Mouse (Mus musculus) cerebellum, postnatal 36 days (tissue): ENCODE data around the gene Gm13693.
"Not testable (repeated sequence)": the region's sequence is repeated elsewhere in the genome, so short reads cannot be mapped to it uniquely, and the experiment has no call there.

Source experiments
- DNase-seq, 2 experiments: peaks; one replicate each; pipeline ENCODE4 v3.0.0; 2021 to 2022; ENCODE audit warnings: mixed read lengths in 2 of 2

Gm13693 gene

DNA sequence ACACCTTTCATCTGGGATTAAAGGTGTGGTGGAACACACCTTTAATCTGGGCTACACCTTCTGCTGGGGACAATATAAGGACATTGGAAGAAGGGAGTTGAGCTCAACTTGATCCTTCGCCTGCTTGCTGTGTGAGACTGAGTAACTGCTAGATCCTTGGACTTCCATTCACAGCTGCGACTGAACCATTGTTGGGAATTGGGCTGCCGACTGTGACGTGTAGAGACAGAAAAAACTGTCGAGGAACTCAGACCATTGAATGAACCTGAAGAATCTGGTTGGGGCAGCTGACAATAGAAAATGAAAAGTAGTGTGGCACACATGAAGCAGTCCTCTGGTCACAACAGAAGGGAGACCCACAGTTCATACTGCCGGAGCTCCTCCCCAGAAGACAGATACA is at the start of gene Gm13693:
Gene Gm13693 (plus strand): TSS at position 301 of the 400 bp plus-strand sequence.
- DNase-seq = not testable (repeated sequence)

DNA sequence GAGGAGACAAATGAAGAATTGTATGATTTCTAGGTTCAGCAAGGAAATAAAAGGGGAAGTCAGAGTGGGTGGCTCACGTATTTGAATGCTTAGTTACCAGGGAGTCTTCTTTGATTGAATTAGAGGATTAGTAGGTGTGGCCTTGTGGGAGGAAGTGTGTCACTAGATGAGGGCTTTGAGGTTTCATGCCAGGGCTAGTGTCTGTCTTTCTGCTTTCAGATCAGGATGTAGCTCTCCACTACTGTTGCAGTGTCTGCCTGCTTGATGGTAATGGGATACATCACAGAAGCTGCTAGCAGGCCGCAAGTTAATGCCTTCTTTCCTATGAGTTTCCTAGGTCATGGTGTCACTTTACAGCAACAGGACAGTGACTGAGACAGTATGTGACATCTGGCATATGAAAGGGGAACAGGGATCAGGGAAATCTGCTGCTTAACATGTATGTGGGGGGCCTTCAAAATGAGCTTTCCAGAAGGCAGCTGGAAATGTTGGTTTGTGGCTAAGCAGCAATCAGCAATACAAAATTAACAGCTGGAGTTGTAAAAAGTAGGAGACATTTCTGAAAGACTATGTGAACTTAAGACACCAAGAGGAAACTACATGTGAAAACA is 31.7 kb upstream of the Gm13693 start:
- no peak for DNase-seq

DNA sequence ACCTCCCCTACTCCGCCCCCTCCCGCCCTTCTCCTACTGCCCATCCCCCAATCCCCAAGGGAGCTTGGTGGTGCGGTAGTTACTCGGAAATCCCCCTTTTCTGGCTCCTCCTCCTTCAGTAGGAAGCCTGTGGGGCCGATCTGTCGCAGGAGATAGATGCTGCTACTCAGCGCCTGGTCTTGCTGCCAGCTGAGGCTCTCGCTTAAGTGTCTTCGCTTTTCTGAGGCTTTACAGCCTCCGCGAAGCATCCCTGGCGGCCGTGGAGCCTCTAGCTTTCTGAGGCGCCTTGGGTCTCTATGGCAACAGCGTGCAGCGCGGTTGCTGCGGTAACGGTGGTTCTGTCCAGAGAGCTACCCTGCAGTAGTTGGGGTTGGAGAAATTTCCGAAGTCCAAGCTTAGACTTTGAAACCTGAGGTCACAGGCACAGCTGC is 20.4 kb upstream of the Gm13693 start, which contains the start of gene Zswim2:
Gene Zswim2 (minus strand): TSS at position 298 of the 431 bp plus-strand sequence.
- DNase-seq = peak; percentile 58 to 59

DNA sequence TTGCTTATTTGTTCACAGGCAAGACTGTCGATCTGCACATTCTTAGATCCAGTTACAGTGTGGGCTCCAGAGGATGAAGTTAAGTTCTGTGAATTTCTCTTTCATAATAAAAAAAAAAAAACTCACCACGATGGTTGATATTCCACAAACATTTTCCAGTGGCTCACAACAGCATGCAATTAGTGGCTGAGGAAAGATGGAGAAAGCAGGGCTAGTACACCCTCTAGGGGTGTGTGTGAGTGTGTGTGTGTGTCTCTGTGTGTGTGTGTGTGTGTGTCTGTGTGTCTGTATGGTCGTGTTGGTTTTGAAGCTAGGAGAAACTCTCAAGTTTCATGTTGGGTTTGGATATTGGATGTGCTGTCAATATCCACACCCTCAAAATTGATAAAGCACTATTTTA is 19.9 kb upstream of the Gm13693 start:
- no peak for DNase-seq

DNA sequence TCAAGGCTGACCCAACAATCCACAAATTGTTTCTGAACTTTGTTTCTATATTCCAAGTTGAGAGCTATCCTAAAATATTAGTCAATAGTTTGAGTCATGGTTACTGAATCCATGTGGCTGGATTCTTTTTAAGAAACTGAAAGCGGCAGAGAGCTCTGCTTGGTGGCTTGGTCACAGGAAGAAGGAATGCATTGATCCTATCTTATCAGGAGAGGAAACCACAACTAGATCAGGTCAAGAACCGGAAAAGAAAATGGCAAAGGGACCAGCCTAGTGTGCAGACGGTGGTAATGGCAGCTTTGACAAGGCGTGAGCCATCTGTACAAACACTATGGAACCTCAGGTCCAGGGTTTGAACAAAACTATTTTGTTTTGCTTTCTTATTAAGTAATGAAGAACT is 19.5 kb upstream of the Gm13693 start:
- no peak for DNase-seq

DNA sequence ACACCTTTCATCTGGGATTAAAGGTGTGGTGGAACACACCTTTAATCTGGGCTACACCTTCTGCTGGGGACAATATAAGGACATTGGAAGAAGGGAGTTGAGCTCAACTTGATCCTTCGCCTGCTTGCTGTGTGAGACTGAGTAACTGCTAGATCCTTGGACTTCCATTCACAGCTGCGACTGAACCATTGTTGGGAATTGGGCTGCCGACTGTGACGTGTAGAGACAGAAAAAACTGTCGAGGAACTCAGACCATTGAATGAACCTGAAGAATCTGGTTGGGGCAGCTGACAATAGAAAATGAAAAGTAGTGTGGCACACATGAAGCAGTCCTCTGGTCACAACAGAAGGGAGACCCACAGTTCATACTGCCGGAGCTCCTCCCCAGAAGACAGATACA is 5.9 kb upstream of the Gm13693 start, which contains the start of gene Gm13698:
Gene Gm13698 (plus strand): TSS at position 301 of the 400 bp plus-strand sequence.
- DNase-seq = not testable (repeated sequence)

DNA sequence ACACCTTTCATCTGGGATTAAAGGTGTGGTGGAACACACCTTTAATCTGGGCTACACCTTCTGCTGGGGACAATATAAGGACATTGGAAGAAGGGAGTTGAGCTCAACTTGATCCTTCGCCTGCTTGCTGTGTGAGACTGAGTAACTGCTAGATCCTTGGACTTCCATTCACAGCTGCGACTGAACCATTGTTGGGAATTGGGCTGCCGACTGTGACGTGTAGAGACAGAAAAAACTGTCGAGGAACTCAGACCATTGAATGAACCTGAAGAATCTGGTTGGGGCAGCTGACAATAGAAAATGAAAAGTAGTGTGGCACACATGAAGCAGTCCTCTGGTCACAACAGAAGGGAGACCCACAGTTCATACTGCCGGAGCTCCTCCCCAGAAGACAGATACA is 5.7 kb downstream of the Gm13693 start, which contains the start of gene Gm13695:
Gene Gm13695 (plus strand): TSS at position 301 of the 400 bp plus-strand sequence.
- DNase-seq = not testable (repeated sequence)

DNA sequence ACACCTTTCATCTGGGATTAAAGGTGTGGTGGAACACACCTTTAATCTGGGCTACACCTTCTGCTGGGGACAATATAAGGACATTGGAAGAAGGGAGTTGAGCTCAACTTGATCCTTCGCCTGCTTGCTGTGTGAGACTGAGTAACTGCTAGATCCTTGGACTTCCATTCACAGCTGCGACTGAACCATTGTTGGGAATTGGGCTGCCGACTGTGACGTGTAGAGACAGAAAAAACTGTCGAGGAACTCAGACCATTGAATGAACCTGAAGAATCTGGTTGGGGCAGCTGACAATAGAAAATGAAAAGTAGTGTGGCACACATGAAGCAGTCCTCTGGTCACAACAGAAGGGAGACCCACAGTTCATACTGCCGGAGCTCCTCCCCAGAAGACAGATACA is 11.5 kb downstream of the Gm13693 start, which contains the start of gene Gm13696:
Gene Gm13696 (plus strand): TSS at position 301 of the 400 bp plus-strand sequence.
- DNase-seq = not testable (repeated sequence)

DNA sequence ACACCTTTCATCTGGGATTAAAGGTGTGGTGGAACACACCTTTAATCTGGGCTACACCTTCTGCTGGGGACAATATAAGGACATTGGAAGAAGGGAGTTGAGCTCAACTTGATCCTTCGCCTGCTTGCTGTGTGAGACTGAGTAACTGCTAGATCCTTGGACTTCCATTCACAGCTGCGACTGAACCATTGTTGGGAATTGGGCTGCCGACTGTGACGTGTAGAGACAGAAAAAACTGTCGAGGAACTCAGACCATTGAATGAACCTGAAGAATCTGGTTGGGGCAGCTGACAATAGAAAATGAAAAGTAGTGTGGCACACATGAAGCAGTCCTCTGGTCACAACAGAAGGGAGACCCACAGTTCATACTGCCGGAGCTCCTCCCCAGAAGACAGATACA is 17.3 kb downstream of the Gm13693 start, which contains the start of gene Gm13694:
Gene Gm13694 (plus strand): TSS at position 301 of the 400 bp plus-strand sequence.
- DNase-seq = not testable (repeated sequence)

DNA sequence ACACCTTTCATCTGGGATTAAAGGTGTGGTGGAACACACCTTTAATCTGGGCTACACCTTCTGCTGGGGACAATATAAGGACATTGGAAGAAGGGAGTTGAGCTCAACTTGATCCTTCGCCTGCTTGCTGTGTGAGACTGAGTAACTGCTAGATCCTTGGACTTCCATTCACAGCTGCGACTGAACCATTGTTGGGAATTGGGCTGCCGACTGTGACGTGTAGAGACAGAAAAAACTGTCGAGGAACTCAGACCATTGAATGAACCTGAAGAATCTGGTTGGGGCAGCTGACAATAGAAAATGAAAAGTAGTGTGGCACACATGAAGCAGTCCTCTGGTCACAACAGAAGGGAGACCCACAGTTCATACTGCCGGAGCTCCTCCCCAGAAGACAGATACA is 23.1 kb downstream of the Gm13693 start, which contains the start of gene Gm13697:
Gene Gm13697 (plus strand): TSS at position 301 of the 400 bp plus-strand sequence.
- DNase-seq = not testable (repeated sequence)

DNA sequence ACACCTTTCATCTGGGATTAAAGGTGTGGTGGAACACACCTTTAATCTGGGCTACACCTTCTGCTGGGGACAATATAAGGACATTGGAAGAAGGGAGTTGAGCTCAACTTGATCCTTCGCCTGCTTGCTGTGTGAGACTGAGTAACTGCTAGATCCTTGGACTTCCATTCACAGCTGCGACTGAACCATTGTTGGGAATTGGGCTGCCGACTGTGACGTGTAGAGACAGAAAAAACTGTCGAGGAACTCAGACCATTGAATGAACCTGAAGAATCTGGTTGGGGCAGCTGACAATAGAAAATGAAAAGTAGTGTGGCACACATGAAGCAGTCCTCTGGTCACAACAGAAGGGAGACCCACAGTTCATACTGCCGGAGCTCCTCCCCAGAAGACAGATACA is 28.9 kb downstream of the Gm13693 start, which contains the start of gene Gm13691:
Gene Gm13691 (plus strand): TSS at position 301 of the 400 bp plus-strand sequence.
- not testable (repeated sequence) for DNase-seq

DNA sequence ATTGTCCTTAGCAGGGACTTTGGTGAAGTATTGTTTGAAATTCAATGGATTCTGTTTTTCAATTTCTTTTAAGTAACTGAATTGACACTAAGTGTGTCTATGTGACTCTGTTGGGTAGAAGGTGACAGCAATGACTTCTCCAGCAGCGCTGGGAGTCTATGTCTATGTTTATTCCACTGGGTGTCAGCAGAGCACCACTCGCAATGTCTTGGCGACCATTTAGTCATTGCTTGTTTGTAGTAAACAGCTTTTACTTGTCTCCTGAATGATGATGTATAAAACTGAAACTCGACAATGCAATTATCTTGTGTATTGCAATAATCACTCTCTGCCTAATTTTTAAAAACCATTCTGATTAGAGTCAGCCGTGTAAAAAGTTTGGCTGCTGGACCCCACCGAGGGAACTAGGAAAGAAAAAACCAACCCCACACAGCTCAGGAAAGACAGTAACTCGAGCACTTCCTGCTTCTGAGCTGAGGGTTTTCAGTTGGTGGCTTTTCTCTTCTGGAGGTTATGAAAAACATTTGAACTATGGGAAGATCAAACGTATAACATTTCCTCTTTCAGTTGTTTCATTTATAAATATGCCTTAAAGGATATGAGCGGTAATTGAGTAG is 32.4 kb downstream of the Gm13693 start:
- DNase-seq = not testable (repeated sequence)

DNA sequence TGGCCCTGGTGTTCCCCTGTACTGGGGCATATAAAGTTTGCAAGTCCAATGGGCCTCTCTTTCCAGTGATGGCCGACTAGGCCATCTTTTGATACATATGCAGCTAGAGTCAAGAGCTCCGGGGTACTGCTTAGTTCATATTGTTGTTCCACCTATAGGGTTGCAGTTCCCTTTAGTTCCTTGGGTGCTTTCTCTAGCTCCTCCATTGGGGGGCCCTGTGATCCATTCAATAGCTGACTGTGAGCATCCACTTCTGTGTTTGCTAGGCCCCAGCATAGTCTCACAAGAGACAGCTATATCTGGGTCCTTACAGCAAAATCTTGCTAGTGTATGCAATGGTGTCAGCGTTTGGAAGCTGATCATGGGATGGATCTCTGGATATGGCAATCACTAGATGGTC is 33.2 kb downstream of the Gm13693 start:
- not testable (repeated sequence) for DNase-seq

DNA sequence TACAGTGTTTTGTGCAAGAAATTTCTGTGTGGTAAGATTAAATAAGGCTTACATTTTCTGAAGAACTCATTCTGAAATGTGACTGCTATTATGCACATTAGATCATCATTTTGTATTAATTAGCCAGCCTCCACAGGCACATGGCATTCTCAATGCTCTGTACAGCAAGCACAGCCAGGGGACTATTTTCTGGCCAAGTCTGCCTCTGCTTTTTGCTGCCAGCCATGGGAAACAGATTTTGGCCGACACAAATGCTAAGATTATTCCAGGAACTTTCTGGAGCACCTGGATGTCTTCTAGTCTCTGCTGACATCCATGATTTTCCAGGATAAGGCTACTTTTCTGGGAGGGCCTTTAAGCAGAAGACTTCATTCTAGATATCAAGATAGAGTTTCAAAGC is 47.6 kb downstream of the Gm13693 start:
- no peak for DNase-seq

DNA sequence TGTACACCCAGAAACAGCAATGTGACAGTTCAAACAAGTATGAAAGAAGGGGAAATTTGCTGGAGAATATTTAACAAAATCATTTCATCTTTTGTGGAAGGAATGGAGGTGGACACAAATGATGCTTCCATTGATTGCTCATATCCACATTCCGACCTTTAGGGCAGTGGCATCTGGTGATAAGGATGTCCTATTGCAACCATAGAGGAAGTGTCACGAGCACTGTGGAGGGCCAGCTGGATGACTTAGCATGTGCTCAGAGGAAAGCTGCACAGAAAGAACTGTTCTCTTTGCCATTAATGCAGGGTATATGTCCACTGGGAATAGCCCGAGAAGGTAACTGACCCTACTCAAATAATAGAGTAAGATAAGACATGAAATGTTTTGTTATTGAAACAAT is 48.5 kb downstream of the Gm13693 start:
- DNase-seq = no peak
